In genomic region chr13:51355507-51355906, GRCm38 (mm10) we compare ENCODE assay signal across 29 mouse cellular contexts. TPM values are rescaled to one million over a fixed set of nuclear protein-coding genes. Genes with fewer than 3 reads are reported as not detected.
A peak's percentile ranks its signal among the peaks of the same experiment; 100 is the strongest.
DNase-seq lines count a peak whose midpoint lies in the region; ATAC-seq lines count a peak whose summit lies in the region.
"Had no signal": no experiment of that assay in that cellular context is flagged by ENCODE, and none has a peak within 500 bp of the region (broad histone marks: within the 10 kb centered on the region; RNA-seq: fewer than 3 reads in every experiment).

No protein-coding gene starts in this region.

- H3K36me3 ChIP-seq in embryonic facial prominence, embryonic 12.5 days = no peaks in the 10 kb centered on the region
- H3K36me3 ChIP-seq in limb, embryonic 10.5 days = no peaks in the 10 kb centered on the region
- no peaks in the 10 kb centered on the region for H3K36me3 ChIP-seq in midbrain, embryonic 14.5 days (ENCODE audit: control insufficient read depth, insufficient read depth, low read length)
- H3K36me3 ChIP-seq: forebrain, embryonic 10.5 days; G1E; neural tube, embryonic 12.5 days had no signal

- H3K9me3 ChIP-seq in embryonic facial prominence, embryonic 12.5 days = no peaks in the 10 kb centered on the region
- no peaks in the 10 kb centered on the region for H3K9me3 ChIP-seq in limb, embryonic 10.5 days (replicated peaks)
- H3K9me3 ChIP-seq in midbrain, embryonic 14.5 days (ENCODE audit: control insufficient read depth, low read length) = no peaks in the 10 kb centered on the region
- H3K9me3 ChIP-seq: forebrain, embryonic 10.5 days; neural tube, embryonic 12.5 days had no signal

- peak; percentile 22 for DNase-seq in 3T3-L1 (ENCODE audit: low read depth, low spot score)
- peak; percentile 62 for DNase-seq in embryo, embryonic 10 days (ENCODE audit: low spot score)
- no peak for DNase-seq in limb, embryonic 10.5 days (ENCODE audit: low spot score)
- DNase-seq in ovary, postnatal 36 days (ENCODE audit: low spot score) = no peak
- DNase-seq in gastrocnemius, adult 18-20 months (ENCODE audit: low spot score) = no peak
- no peak for DNase-seq in midbrain, embryonic 14.5 days
- no peak for DNase-seq in retina, postnatal 1 day
- DNase-seq: adrenal gland, adult 2 months; B cell, adult 2 months; cerebellum, adult 8-10 months; cerebellum, postnatal 36 days; gastrocnemius, adult 2 months; heart, postnatal 36 days; kidney, adult 9 months; kidney, postnatal 36 days; layer of hippocampus, postnatal 36 days; liver; thymus, postnatal 4 days had no signal

- WGBS in embryonic facial prominence, embryonic 12.5 days = 13% methylated on average over 2 of the region's 2 CpGs
- WGBS in limb, embryonic 10.5 days = 27% methylated on average over 2 of the region's 2 CpGs
- 91% methylated on average over 2 of the region's 2 CpGs for WGBS in midbrain, embryonic 14.5 days

- peak; percentile 56; the same call in 1 of the 2 replicates for ATAC-seq in embryonic facial prominence, embryonic 12.5 days (ENCODE audit: insufficient number of reproducible peaks, insufficient read depth, low FRiP score, low TSS enrichment)
- no peak for ATAC-seq in midbrain, embryonic 14.5 days (ENCODE audit: low FRiP score, low TSS enrichment)
- ATAC-seq: forebrain, embryonic 16.5 days; hindbrain, embryonic 16.5 days; intestine, embryonic 16.5 days; lung, postnatal 0 days had no signal

- no peak overlapping the region for H3K4me3 ChIP-seq in embryonic facial prominence, embryonic 12.5 days
- no peak overlapping the region for H3K4me3 ChIP-seq in limb, embryonic 10.5 days
- no peak overlapping the region for H3K4me3 ChIP-seq in midbrain, embryonic 14.5 days (replicated peaks; ENCODE audit: low read depth, low read length)
- H3K4me3 ChIP-seq: forebrain, embryonic 10.5 days; gastrocnemius, adult 2 months; neural tube, embryonic 12.5 days had no signal

- H3K27me3 ChIP-seq in embryonic facial prominence, embryonic 12.5 days = no peaks in the 10 kb centered on the region
- H3K27me3 ChIP-seq in limb, embryonic 10.5 days (ENCODE audit: low read depth, poor library complexity, severe bottlenecking) = no peaks in the 10 kb centered on the region
- H3K27me3 ChIP-seq in midbrain, embryonic 14.5 days (ENCODE audit: control insufficient read depth, insufficient read depth, low read length) = no peaks in the 10 kb centered on the region
- H3K27me3 ChIP-seq: CH12.LX; neural tube, embryonic 12.5 days had no signal

- peaks cover 15% of the 10 kb centered on the region for H3K4me1 ChIP-seq in embryonic facial prominence, embryonic 12.5 days
- H3K4me1 ChIP-seq in limb, embryonic 10.5 days = peaks cover 49% of the 10 kb centered on the region
- H3K4me1 ChIP-seq in midbrain, embryonic 14.5 days (ENCODE audit: control insufficient read depth, insufficient read depth, low read length) = no peaks in the 10 kb centered on the region
- H3K4me1 ChIP-seq: neural tube, embryonic 12.5 days had no signal

- peak overlapping the region; percentile 91 for H3K27ac ChIP-seq in embryonic facial prominence, embryonic 12.5 days
- peak overlapping the region; percentile 87 for H3K27ac ChIP-seq in limb, embryonic 10.5 days
- no peak overlapping the region for H3K27ac ChIP-seq in midbrain, embryonic 14.5 days (replicated peaks; ENCODE audit: low read depth, low read length)
- H3K27ac ChIP-seq: gastrocnemius, adult 2 months; neural tube, embryonic 12.5 days had no signal

- no peak overlapping the region for H3K4me2 ChIP-seq in embryonic facial prominence, embryonic 12.5 days (replicated peaks)
- no peak overlapping the region for H3K4me2 ChIP-seq in midbrain, embryonic 14.5 days (ENCODE audit: low read length)
- H3K4me2 ChIP-seq: midbrain, embryonic 11.5 days; neural tube, embryonic 12.5 days had no signal

- no peak overlapping the region for H3K9ac ChIP-seq in embryonic facial prominence, embryonic 12.5 days
- no peak overlapping the region for H3K9ac ChIP-seq in midbrain, embryonic 14.5 days (replicated peaks; ENCODE audit: low read length)
- H3K9ac ChIP-seq: neural tube, embryonic 12.5 days had no signal

RNA-seq across cellular contexts. Expression of gene S1pr3, which starts 52.9 kb away (rescaled TPM):
- polyA plus RNA-seq in embryonic facial prominence, embryonic 12.5 days (2016; fragmentation: Nextera tagmentation; extraction: Ambion mirVana) = 140 and 144 TPM in 2 replicates
- polyA plus RNA-seq in limb, embryonic 10.5 days (2016; fragmentation: Nextera tagmentation; extraction: Ambion mirVana) = 79.5 and 123 TPM in 2 replicates
- 1 to 10 TPM; 3.0 to 4.2 TPM for total RNA-seq in gastrocnemius, adult 18-20 months (2021)
- 6.1 and 12.8 TPM in 2 replicates for polyA plus RNA-seq in midbrain, embryonic 14.5 days (2014; fragmentation: Nextera tagmentation; extraction: Ambion mirVana)
- total RNA-seq: monocyte, adult 5-6 weeks had no signal
- polyA plus RNA-seq: G1E had no signal

Comparison
In these comparisons a context has a peak if more than half of its experiments do, and no peak if none do; other contexts are left out.
1. DNase-seq: peak in 3T3-L1 (single experiment) and embryo, embryonic 10 days (single experiment); none in limb, embryonic 10.5 days (single experiment), ovary, postnatal 36 days (single experiment), gastrocnemius, adult 18-20 months (single experiment), midbrain, embryonic 14.5 days (single experiment) and retina, postnatal 1 day (single experiment).